Mouse (Mus musculus) brain, embryonic 14.5 days (tissue): ENCODE measurements around the gene Ezh1.

Experiments
- CTCF ChIP-seq: fragments of 200-500 bp; IDR thresholded peaks from 2 replicates; pipeline ENCODE4 v1.5.1; 2012; ENCODE audit warnings: inconsistent platforms, mild to moderate bottlenecking, moderate library complexity, borderline replicate concordance; ENCODE audit not compliant: insufficient read depth, insufficient read length; ENCODE audit errors: extremely low read depth
- POLR2A ChIP-seq: fragments of 200-500 bp; IDR thresholded peaks from 2 replicates; pipeline ENCODE4 v1.6.1; 2012; ENCODE audit warnings: mild to moderate bottlenecking, inconsistent platforms, borderline replicate concordance; ENCODE audit not compliant: poor library complexity, insufficient read depth, insufficient read length, severe bottlenecking; ENCODE audit errors: extremely low read depth

DNA sequence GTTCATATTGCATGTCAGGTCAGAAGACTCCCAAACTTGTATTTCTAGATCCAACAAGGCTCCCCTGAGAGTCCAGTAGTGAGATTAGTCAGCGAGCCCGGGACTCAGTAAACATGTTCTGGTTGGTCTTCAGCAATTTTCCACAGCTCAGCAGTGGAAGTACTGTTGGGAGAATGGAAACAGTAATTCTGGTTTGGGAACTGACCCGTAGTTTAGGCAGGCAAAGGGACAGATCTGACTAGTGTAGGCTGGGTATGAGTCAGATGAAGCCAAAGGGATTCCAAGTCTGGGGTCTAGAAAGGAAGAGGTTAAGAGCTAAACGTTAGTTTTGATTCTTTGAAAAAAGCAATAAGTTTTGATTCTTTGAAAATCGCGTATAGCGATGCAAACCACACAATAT is 26.7 kb upstream of the Ezh1 start:
- no peak for TF ChIP-seq CTCF
- TF ChIP-seq POLR2A: no peak
